Mouse (Mus musculus): ENCODE results near the gene Gm5751.
"Not testable (repeated sequence)": the region's sequence is repeated elsewhere in the genome, so short reads cannot be mapped to it uniquely, and the experiment has no call there.

The Gm5751 gene

GRCm38 (mm10) chrX:8873953-8874352 lies at the start of gene Gm5751:
TSS of gene Gm5751 (plus strand) at chrX:8874253.
- DNase-seq (ENCODE audit: low spot score in 2 of 2) = not testable (repeated sequence)

DNA sequence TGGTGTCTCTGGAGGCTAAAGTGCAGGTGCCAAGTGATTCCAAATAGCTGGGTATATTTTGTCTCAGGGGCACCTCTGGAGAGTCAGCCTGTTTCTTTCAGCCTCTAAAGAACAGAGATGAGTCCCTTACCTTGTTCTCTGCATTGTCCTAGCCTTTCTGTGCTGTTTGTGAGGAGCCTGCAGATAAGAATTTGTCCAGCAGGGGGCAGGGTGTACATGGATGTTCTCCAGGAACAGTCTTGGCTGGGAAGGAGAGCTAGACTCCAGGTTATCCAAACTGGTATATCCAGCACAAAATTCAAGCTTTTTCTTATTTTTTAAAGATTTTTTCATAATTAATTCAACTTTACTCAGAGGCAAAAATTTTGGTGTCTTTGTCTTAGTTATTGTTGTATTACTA lies 42.0 kb upstream of the Gm5751 start:
- DNase-seq (ENCODE audit: low spot score in 2 of 2) = peak; percentile 25 to 52

DNA sequence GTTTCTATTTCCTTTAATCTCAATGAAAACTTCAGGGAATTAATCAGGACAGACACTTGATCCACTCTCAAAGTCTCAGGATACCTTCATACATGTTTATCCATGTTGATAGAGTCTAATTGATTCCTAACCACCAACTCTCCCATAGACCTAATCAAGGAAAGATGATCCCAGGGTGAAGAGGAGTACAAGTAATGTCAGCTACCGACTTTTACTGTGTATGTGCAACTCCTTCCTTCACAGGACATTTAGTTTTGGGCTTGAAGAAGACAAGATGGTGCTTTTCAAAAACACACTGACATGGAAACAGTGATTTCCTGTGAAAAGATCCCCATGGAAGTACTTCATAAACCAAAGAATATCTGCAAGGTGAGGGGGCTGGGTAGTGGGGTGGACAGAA lies 30.4 kb upstream of the Gm5751 start, which contains the start of gene Gm6592:
Gm6592 (plus strand) TSS at position 301 of the 400 bp plus-strand sequence.
- DNase-seq (ENCODE audit: low spot score in 2 of 2) = no peak

- DNase-seq (ENCODE audit: low spot score in 2 of 2) = no peak
These were observed 21.6 kb upstream of the Gm5751 start for GRCm38 (mm10) chrX:8852486-8852885.

- peak; percentile 27 to 75 for DNase-seq (ENCODE audit: low spot score in 2 of 2)
These were observed 9.7 kb upstream of the Gm5751 start for GRCm38 (mm10) chrX:8864331-8864730.

DNA sequence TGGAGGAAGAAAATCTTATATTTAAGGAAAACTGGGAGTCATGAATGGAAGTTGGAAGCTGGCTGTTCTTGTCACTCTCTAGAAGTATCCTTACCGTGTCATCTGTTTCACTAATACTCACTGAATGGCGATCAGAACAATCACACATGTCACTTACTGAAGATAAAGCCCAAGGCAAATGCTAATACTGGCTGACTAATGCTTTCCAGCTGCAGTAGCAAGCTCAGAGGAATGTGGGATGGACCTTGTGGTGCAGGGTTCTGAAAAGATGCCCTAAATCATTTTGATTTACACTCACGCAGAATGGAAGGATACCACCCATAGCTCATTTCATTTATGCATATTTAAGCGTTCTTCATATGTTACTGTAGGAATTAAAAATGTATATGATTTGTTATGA lies 10.3 kb downstream of the Gm5751 start:
- DNase-seq (ENCODE audit: low spot score in 2 of 2) = no peak

- no peak for DNase-seq (ENCODE audit: low spot score in 2 of 2)
These were observed 17.9 kb downstream of the Gm5751 start for GRCm38 (mm10) chrX:8891975-8892342.

DNA sequence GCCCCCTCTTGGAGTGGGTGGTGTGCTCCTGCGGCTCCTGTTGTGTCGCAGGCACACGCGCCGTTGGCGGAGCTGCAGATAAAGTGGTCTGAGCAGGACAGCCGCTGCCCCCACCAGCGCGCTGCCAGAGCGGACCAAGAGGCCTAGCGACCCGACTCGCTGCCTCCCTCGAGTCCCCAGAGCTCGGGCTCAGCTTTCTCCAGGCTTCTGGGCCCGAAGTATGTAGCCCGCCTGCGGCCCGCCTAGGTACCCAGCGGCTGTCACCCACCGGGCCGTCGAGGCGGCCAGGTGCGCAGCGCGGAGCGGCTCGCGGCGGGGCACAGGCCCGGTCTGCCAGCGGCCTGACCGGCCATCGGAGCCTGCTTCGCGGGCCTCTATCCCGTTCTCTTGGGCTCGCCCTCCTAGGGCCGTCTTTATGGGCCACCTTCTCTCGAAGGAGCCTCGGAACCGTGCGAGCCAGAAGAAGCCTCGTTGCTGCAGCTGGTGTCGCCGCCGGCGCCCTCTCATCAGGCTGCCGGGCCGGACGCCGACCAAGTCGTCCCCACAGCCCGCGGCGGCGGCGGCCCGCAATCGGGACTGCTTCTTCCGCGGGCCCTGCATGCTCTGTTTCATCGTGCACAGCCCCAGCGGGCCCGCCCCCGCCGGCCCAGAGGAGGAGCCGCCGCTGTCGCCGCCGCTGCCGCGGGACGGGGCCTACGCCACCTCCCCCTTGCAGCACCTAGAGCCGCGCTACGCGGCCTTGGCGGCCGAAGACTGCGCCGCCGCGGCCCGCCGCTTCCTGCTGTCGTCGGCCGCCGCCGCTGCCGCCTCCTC lies 18.5 kb downstream of the Gm5751 start, which contains the start of gene B630019K06Rik:
B630019K06Rik (plus strand) TSS at position 40 of the 813 bp plus-strand sequence.
- peak in 1 of 2 experiments; percentile 30 for DNase-seq (ENCODE audit: low spot score in 2 of 2)

DNA sequence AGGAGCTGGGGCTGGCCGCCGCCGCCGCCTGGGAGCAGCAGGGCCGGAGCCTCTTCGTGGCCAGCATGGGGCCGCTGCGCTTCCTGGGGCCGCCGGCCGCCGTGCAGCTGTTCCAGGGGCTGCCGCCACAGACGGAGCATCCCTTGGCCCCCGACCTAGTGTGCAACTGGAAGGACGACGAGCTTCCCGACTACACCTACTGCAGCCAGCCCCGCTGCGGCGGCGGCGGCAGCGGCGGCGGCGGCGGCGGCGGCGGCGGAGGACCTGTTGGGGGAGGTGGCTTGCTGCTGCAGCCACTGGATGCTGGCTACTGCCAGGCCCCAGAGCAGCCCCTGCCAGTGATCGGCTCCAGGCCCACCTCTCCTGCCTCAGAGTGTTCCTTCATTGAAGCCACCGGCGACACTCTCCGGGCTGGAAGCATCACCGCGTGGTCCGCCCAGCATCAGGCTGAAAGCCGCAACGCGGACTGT lies 19.2 kb downstream of the Gm5751 start:
- DNase-seq (ENCODE audit: low spot score in 2 of 2) = peak in 1 of 2 experiments; percentile 39

DNA sequence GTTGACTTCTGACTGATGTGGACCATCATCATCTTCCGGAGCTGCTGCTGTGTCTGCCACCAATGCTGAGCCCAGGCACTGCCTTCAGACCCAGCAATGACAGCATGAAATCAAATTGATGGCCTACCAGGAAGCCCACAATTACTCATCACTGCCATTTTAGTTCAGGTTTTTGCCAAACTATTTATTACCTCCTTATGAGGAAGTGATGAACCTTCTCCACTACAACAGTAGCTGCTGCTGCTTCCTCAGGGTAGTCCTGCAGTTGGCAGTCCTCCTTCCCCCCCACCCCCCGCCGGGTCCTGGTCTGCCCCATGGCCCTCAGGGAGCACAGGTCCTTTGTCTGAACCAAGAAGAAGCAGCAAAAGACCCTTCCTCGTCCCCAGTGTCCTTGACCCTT lies 26.8 kb downstream of the Gm5751 start:
- DNase-seq (ENCODE audit: low spot score in 2 of 2) = no peak

DNA sequence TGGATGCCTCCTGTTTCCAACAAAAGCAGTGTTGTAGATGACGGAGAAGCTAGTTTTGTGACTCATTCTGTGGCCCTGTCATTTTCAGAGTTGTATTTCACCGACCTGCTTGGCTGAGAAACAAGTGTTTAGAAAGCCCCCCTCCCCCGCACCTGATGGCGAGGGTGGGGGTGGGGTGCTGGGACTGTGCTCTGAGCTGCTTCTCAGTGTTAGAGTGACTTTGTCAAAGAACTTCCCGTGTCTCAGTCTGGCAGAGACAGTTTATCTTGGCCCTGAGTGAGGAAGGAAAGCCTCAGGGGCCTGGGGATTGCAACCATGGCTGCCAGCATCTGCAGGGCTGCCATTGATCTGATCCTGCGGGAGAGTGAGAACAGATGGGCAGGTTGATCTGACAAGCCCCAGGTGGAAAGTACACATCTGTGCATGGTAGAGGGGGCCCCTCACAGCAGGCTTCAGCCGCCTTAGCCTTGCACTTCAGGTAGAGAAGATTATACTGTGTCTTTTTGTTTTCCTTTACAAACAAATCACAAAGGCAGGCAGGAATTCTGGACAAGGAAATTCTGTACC lies 27.9 kb downstream of the Gm5751 start:
- no peak for DNase-seq (ENCODE audit: low spot score in 2 of 2)

DNA sequence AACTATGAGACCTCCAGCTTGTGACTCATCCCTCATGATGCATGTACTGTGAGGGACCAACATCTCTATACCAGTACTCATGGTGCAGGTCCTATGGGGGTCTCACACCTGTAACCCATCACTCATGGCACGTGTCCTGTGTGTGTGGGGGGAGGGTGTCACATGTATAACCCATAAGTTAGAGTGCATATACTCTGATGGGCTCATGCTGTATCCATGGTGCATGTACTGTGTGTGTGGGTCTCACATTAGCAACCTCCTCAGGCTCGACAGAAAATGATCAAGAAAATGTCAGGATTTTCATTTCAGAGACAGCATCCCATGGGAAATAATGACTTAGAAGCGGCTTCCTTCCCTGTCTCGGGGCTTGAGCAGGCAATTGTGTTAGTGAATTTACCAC lies 47.0 kb downstream of the Gm5751 start:
- no peak for DNase-seq (ENCODE audit: low spot score in 2 of 2)

GRCm38 (mm10) chrX:8921813-8922607 lies 48.0 kb downstream of the Gm5751 start:
- DNase-seq (ENCODE audit: low spot score in 2 of 2) = peak in 1 of 2 experiments; percentile 6

GRCm38 (mm10) chrX:8927308-8927707 lies 53.3 kb downstream of the Gm5751 start:
- no peak for DNase-seq (ENCODE audit: low spot score in 2 of 2)

Data from cerebellum, postnatal 4 days (tissue).